Mouse (Mus musculus): Measurements from ENCODE around the gene Prkab2.

Gene Prkab2

DNA sequence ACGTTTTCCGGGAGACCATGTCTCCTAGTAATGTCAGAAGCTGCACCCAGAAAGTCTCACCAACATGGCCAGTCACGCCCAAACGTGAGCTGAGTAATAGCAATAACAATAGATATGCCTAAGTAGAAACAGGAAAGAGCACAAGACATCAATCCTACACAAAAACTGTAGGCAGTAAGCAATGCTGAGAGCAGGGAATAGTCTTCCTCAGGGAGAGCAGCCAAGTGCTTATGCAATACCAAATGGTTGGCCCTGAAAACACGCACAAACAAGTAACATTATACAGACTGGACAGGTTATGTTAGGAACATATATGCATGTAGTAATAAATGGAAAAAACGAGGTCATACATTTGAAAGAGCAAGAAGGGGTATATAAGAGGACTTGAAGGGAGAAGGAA, 8.5 kb upstream of the Prkab2 start:
- DNase-seq (ENCODE audit: low spot score in 2 of 2) = no peak

GRCm38 (mm10) chr3:97651604-97652003, 6.4 kb upstream of the Prkab2 start:
- DNase-seq (ENCODE audit: low spot score in 2 of 2) = no peak

DNA sequence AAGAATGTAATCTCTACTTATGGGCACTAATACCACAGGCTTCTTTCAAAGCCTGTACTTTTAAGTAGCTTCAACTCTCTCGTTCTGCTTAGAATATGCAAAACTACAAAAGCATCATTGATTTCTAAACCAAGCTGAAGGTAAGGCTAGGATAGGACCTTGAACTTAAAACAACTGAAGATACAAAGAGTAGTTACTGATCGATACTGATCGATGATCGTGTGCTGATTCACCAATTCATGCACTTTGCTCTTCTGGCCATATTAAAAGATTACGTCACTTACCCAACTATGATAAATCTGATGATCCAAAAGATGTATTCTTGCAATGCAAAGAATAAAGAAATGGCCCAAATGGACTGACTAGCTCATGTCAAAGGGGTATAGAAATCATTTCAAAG, 4.2 kb upstream of the Prkab2 start:
- no peak for DNase-seq (ENCODE audit: low spot score in 2 of 2)

DNA sequence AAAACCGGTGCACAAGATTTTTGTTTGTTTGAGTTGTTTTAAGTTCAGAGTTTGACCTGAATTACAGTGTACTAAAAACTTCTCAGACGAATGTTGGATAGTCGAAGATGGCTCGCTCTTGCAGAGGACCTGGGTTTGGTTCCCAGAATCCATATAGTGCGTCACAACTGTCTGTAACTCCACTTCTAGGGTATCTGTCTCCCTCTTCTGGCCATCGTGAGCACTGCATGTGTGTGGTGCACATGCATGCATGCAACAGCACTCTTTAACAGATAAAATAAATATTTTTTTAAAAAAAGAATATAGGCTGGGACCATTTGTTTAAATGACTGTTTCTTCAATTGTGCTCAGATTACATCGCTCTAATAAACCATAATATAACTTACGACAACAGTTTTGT, 3.1 kb upstream of the Prkab2 start:
- peak in 1 of 2 experiments; percentile 10 for DNase-seq (ENCODE audit: low spot score in 2 of 2)

DNA sequence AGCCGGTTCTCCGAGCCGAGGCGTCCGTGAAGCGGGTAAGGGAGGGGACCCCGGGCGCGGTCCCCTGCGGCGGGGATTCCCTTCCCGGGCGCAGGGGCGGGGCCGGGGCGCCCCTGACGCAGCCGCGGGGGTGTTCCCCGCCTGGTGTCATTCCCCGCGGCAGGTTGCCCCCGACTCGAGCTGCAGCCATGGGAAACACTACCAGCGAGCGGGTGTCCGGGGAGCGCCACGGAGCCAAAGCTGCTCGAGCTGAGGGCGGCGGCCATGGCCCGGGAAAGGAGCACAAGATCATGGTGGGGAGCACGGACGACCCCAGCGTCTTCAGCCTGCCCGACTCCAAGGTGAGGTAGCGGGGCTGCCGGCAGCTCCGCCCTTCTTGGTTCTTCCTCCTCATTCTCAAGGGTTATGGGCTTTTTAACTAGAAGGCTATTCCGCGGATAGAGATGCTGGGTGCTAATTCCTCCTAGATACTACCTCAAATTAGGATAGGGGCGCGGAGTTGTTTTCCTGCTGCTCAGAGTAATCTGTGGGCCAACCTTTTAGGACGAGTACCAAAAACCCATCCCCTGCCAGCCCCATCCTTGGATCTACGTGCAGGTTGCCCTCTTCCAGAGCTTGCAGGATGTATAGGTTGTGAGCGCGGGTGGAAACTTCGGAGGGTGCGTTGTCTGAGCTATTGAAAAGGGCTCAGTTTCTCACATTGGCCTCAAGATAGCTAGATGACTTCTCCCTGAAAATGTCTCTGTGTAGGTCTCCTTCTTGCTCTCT, 617 bp downstream of the Prkab2 start:
- DNase-seq (ENCODE audit: low spot score in 2 of 2) = no peak

DNA sequence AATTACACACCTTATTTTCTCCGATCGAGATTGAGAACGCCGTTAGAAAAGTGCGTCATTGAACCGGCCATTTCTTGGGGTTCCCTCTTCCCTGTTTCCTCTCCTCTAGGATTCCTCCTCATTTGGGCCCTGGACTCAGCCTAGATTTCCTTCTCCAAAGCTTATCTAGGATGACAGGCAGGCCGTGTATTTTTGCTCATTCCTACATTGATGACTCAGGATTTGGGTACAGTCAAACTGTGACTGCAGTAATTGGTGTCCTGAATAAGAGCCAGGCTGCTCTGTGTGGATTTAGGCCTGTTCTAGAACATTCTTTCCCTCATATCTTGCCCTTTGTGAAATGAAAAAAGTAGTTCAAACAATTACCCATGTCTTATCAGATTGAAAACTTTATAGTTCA, 1.8 kb downstream of the Prkab2 start:
- no peak for DNase-seq (ENCODE audit: low spot score in 2 of 2)

DNA sequence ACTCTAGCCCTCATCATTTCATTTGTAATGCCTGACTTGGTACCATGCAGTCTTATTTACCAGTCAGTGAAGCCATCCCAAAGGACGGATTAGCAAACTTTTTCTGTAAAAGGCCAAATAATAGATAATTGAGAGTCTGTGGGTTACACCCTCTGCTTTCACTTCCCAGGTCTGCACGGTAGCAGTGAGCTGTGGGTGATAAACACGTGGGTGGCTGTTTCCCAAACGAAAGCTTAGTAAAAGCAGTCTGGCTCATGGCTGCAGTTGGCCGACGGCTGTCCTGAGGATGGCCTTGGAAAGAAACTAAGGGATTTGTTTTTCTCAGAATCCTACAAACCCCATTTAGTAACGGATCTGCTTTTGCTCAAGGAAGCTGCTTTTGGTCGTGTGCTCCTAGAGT, 3.2 kb downstream of the Prkab2 start:
- no peak for DNase-seq (ENCODE audit: low spot score in 2 of 2)

DNA sequence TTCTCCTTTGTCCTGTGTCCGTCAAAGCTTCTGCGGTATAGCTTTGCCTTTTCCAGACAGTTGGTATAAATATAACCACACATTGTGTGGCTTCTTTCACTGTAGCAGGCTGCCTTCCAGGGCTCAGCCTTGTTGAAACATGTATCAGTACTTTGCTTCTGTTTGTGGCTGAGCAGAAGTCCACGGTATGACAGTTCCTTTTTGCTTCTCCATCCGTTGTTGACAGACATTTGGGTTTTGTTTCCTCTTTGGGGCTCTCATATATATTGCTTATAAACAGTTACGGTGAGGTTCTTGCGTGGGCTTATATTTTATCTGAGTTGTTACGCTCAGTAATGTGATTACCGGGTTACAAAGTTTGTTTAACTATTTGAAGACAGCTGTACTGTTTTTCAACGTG, 7.5 kb downstream of the Prkab2 start:
- no peak for DNase-seq (ENCODE audit: low spot score in 2 of 2)

- DNase-seq (ENCODE audit: low spot score in 2 of 2) = no peak
Measured at GRCm38 (mm10) chr3:97666154-97666553, 8.2 kb downstream of the Prkab2 start.

DNA sequence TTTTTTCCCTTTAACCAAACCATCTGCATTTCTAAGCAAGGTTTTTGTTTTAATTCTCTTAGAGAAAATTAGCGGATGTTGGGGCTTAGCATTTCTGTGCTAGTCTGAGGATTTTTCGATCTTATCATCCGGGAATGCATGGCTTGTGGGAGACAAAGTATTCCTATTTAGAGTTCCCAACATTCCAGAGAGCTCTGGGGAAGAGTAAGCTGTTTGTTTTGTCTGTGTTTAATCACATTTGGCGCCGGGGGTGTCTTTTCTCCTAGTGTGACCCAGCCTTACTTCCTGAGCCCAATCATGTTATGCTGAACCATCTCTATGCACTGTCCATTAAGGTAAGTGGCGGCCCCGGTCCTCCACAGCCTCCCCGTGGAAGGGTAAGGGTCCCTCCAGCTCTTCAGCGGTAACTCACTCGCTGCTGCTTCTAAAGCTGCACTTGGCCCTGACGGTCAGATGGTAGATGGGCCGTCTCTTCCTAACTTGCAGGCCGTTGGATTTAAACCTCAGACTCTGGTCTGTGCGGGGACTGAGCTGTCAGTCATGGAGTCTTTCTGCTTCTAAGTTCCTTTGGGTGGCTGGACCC, 9.2 kb downstream of the Prkab2 start:
- DNase-seq (ENCODE audit: low spot score in 2 of 2) = no peak

DNA sequence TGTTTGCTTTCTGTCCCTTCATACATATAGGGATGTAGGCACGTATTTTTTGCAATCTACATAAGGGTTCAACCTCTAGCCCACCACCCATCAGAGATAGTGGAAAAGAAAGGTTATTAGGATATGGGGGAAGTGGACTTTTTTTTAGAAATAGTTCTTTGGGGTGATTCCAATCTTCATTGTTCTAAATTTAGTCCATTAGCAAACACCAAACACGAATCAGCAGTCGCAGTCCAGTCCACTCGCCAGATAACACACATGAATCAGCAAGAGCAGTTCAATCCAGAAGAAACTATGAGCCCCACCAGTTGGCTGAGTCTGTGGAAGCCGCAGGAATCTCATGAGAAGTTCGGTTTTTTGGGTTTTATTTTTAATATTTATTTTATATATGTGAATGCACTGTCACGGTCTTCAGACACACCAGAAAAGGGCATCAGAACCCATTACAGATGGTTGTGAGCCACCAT, 16.7 kb downstream of the Prkab2 start, which contains the start of gene Gm17651:
Gene Gm17651, minus strand, starts transcription at position 51 of the 467 bp plus-strand sequence.
- DNase-seq (ENCODE audit: low spot score in 2 of 2) = no peak

GRCm38 (mm10) chr3:97676126-97676525, 18.1 kb downstream of the Prkab2 start:
- no peak for DNase-seq (ENCODE audit: low spot score in 2 of 2)

DNA sequence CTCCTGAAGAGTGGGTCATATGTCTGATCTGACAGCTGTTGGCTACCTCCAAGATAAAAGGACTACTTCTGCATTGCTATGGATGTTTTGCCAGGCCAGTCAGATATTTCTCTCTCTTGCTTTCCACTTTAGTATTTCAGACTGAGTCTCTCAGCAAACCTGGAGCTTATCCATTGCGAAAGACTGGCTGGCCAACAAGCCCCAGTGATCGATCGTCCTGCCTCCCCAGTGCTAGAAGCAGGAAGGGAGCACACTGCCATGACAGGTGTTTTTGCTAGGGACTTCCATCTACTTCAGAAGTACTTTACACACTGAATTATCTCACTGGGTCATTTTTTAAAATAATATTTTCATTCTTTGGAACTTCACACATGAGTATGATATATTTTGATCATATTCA, 20.4 kb downstream of the Prkab2 start:
- no peak for DNase-seq (ENCODE audit: low spot score in 2 of 2)

GRCm38 (mm10) chr3:97680631-97681320, 22.8 kb downstream of the Prkab2 start:
- DNase-seq (ENCODE audit: low spot score in 2 of 2) = peak; percentile 52 to 70

DNA sequence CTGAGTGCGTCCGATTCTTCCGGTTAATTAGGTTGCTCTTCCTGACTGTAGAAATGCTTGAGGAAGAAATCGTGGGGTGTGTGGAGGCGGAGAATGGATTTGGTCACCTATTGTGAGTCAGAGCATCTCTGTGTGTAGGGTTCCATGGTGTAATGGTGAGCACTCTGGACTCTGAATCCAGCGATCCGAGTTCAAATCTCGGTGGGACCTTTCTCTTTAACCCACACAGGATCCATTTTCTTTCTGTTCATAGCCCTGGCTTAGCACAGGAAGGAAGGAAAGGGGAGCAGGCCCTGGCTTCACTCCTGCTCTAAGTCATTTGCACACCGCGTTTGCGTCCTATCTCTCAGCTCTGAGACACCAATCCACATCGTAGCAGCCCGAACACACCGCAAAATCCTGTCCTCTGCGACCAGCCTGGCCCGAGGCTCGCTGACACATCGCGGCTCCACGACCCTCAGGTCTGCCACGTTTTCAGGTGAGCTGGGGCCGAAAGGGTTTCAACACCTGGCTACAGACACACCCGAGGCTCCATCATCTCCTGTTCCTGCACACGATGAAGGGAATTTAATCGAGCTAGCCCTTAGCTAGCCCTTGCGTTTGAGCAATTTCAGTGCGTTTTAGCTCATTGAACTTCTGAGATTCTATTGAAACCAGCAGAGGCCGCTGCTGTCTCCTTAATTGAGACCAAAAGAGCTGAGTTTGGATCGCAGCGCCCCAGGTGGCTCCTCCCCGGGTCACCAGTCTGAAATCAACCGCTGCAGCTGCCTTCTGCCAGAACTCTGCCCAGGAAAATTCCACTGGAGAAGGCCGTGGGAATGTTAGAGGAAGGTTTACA, 23.5 kb downstream of the Prkab2 start:
- DNase-seq (ENCODE audit: low spot score in 2 of 2) = peak; percentile 38 to 56

DNA sequence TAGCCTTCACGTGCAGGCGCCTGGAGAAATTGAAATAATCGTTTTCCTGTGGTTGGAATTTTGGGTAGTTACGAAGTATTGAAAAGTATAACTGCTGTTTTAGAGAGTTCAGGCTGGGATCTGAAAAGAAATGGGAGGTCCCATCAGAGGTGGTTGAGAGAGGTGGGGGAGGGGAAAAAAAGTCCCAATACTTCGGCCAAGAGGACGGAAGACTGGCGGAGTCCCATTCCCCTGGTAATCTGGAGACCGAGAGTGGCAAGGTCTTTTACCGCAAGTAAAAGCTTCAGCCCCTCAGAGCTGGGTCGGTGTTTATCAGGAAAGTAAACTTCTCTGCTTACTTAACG, 24.1 kb downstream of the Prkab2 start:
- DNase-seq (ENCODE audit: low spot score in 2 of 2) = no peak

GRCm38 (mm10) chr3:97682576-97682975, 24.6 kb downstream of the Prkab2 start:
- DNase-seq (ENCODE audit: low spot score in 2 of 2) = no peak

- no peak for DNase-seq (ENCODE audit: low spot score in 2 of 2)
Measured at GRCm38 (mm10) chr3:97683560-97684195, 25.7 kb downstream of the Prkab2 start.

DNA sequence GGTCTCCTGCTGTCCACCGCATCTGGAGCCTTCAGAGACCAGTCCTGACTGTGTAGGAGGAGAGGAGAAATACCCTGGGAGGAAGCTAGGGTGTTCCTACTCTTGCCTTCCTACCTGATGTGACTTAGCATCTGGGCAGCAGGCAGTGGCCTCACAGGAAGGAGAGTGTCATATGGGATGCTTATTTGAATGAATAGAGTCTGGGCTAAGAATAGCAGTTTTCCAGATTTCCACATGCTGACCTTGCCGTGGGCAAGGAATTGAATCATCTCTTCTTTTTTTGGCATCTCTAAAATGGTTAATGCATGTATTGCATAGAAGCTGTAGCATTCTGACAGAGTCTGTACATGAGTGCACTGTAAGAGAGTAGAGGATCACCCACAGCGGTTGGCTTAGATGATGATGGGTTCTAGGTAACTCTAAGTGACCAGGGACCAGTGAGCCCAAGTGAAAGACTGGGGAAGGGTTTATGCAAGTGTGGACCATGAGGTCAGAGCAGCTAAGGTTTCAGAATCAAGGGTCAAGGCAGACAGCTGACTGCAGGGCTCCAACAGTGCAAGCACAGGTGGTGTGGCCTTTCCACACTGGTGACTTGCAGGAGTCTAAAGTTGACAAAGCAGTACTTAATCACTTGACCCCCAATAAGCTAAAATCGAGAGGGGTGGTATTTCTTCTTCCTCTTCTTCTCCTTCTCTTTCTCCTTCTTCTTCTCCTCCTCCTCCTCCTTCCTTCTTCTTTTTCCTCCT, 28.6 kb downstream of the Prkab2 start:
- no peak for DNase-seq (ENCODE audit: low spot score in 2 of 2)

DNA sequence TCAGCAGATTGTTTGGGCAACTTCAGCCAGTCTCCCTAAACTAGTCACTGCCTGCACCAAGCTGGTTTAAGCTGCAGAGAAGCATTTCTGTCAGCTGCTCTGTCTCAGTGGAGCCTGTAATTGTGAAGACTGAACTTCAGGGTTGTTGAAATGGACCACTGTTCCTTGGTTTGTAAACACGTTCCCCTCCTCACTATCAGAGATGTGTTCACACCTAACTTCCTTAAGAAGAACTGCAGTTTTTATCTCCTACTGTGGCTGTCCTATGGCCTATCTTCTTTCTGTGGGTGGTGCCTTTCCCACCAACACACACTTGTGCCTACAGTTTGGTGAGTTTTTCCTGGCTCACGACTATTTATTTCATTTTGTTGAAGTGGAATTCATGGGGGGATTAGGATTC, 31.3 kb downstream of the Prkab2 start:
- DNase-seq (ENCODE audit: low spot score in 2 of 2) = no peak

DNA sequence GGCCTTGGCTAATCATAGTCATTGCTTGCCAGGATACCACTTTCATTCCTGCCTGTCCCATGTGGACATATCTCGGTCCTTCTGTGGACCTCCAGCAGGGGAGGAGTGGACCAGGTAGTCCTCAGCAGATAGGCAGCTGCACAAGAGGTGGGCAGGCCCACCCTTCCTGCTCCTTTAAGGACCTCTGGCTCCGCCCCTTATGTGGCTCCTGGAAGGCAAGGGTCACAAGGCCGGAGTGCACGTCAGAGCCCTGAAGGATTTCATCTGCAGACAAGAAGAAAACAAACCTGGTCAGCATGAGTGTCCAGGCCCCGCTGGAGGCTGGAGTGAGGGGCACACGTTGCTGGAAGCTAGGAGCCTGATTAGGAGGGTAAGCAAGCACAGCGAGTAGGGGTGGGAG, 32.6 kb downstream of the Prkab2 start:
- DNase-seq (ENCODE audit: low spot score in 2 of 2) = no peak

All from cerebellum, postnatal 4 days (tissue).